ENCODE assay signal across 16 mouse cellular contexts in the genomic region with DNA sequence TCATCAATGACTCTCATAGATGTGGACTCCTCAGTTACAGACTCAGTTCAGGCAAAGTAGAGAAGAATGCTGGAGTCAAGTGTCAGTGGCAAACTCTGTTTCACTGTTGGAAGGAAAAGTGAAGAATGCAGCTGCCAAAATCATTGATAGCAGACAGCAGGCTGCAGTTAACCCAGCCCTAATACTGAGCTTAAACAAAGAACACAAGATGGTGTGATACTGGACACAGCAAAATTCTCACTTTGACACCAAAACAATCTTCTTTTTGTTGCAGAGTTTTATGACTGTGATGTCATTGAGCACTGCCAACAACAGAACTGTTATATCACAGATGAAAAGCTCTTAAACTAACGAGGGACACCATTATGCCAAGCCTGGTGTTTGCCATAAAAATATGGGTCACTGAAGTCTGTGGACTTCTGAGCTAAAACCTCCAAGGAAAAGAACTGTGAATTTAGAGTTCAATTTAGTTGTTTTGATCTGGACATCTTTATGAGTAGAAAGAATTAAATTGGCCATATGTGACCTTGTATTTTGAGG.
"Had no signal": no experiment of that assay in that cellular context is flagged by ENCODE, and none has a peak within 500 bp of the region (broad histone marks: within the 10 kb centered on the region; RNA-seq: fewer than 3 reads in every experiment).

No protein-coding gene starts in this region.

- H3K4me2 ChIP-seq: liver, embryonic 13.5 days; lung, embryonic 15.5 days; midbrain, embryonic 12.5 days; stomach, embryonic 15.5 days had no signal

- H3K9me3 ChIP-seq: liver, embryonic 13.5 days; lung, embryonic 15.5 days; midbrain, embryonic 12.5 days; stomach, embryonic 15.5 days had no signal

- DNase-seq: kidney, adult 11 months; kidney, adult 9 months; kidney, postnatal 10 days; left cerebral cortex, postnatal 4 days; liver; liver, embryonic 13.5 days; liver, postnatal 0 days; lung, postnatal 14 days; right cerebral cortex, postnatal 4 days; thymus, adult 2 months; thymus, postnatal 25 days had no signal

- H3K27ac ChIP-seq: liver, embryonic 13.5 days; lung, embryonic 15.5 days; macrophage; midbrain, embryonic 12.5 days; stomach, embryonic 15.5 days had no signal

- H3K36me3 ChIP-seq: liver, embryonic 13.5 days; lung, embryonic 15.5 days; midbrain, embryonic 12.5 days; stomach, embryonic 15.5 days had no signal

- H3K27me3 ChIP-seq: liver, embryonic 13.5 days; lung, embryonic 15.5 days; megakaryocyte, embryonic 14.5 days; midbrain, embryonic 12.5 days; stomach, embryonic 15.5 days had no signal

- ATAC-seq: liver, postnatal 0 days had no signal

- H3K4me1 ChIP-seq: liver, embryonic 13.5 days; lung, embryonic 15.5 days; megakaryocyte, embryonic 14.5 days; midbrain, embryonic 12.5 days; stomach, embryonic 15.5 days had no signal

- H3K9ac ChIP-seq: liver, embryonic 13.5 days; liver, postnatal 0 days; lung, embryonic 15.5 days; midbrain, embryonic 12.5 days; stomach, embryonic 15.5 days had no signal

- H3K4me3 ChIP-seq: liver, embryonic 13.5 days; lung, embryonic 15.5 days; megakaryocyte, embryonic 14.5 days; midbrain, embryonic 12.5 days; stomach, embryonic 15.5 days had no signal
